Mouse (Mus musculus): ENCODE measurements around the gene Pabpc1l. TPM values are rescaled to one million over a fixed set of nuclear protein-coding genes. Genes with fewer than 3 reads are reported as not detected.
"Not testable (repeated sequence)": the region's sequence is repeated elsewhere in the genome, so short reads cannot be mapped to it uniquely, and the experiment has no call there.

The Pabpc1l gene
- polyA plus RNA-seq, 2 experiments = 0.22 TPM; not detected in 1

DNA sequence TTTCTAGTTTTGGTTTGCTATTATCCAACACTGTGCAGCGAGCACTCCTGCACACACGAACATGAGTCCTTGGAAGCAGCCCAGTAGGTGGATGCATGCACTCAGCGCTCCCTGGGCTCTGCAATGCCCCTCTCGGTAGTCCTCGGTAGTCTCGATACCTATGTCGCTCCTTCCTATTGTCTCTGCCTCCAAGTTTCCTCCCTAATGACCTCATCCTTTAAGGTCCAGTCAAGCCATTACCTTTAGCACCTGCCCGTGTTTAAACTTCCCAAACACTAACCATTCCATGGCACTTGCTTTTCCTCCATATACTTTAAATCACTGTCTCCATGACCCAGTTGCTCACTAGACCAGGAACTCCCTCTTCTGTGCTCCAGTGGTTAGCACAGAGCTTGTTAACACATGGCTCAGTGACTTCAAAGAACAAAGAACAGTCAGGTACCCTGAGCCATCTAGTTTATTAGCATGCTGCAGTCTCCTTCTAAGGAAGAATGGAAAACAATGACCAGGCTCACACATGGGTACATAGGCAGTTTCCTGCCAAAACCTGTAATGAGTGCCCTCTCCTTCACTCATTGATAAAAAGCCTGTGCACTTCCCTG is 34.5 kb downstream of the Pabpc1l start:
- 85% methylated on average over 8 of the region's 8 CpGs for WGBS (ENCODE audit: insufficient replicate concordance)
- no peaks in the 10 kb centered on the region for H3K27me3 ChIP-seq (ENCODE audit: control insufficient read depth, insufficient read depth, low read length)

DNA sequence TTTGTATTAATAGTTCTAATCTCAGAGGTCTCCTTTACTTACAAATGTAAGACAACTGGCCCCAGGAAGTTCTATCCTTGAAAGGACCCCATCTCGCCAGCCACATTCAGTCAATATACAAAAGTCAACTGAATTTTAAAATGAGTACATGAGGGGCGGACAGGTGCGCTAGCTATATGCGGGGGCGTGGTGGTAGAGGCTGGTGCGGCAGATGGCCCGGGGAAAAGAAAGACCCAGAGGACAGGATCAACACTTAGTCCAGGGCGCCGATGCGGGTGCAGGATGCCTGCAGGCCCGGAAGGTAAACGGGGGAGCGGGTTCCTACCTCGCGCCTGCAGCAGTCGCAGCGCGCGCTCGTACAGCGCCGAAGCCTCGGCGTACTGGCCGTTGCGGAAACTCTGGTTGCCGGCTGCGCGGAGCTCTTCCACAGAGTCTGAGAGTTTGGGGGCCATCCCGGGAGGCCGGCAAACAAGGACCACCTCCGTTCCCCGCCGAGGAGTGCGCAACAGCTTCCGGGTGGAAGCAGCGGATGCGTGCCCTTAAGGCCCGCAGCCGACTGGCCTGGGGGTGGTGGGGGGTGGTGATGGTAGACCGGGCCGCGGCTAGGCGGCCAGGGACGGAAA is 45.0 kb downstream of the Pabpc1l start, which contains the start of gene Stk4:
Stk4 (plus strand) TSS at position 181 of the 623 bp plus-strand sequence.
- Histone ChIP-seq H3K27me3 (ENCODE audit: control insufficient read depth, insufficient read depth, low read length) (no peaks in the 10 kb centered on the region), H3K9me3 (ENCODE audit: control insufficient read depth, low read length) (no peaks in the 10 kb centered on the region), H3K9ac (replicated peaks) (peak within 1 kb of the TSS; percentile 87), H3K4me3 (ENCODE audit: insufficient read depth in 1 of 2, low read depth in 2 of 2, low read length in 2 of 2) (peak within 1 kb of the TSS; percentile 69 to 93), H3K27ac (peak within 1 kb of the TSS; percentile 30), H3K4me2 (ENCODE audit: low read depth) (peak within 1 kb of the TSS; percentile 89), H3K4me1 (replicated peaks; ENCODE audit: control insufficient read depth in 2 of 2, insufficient read depth in 2 of 2, low read length in 1 of 2) (peaks cover 3 to 14% of the 10 kb centered on the region in 2 experiments), H3K36me3 (replicated peaks; ENCODE audit: control insufficient read depth, insufficient read depth, low read depth) (peaks cover under 1% of the 10 kb centered on the region; the same call in 1 of the 2 replicates)
- WGBS (ENCODE audit: insufficient replicate concordance) = under 1% methylated on average over 45 of the region's 45 CpGs
- TF ChIP-seq CTCF (IDR thresholded peaks at IDR 0.05; ENCODE audit: low read depth) (no peak), EP300 (IDR thresholded peaks at IDR 0.05; ENCODE audit: low read depth) (no peak)
- DNase-seq (ENCODE audit: low read depth in 3 of 3, low spot score in 3 of 3) (no peak), ATAC-seq (ENCODE audit: insufficient read depth) (peak; percentile 0; the same call in 1 of the 2 replicates)

More for the DNA sequence above, 34.5 kb downstream of the Pabpc1l start:
- H3K9ac ChIP-seq (replicated peaks) = no peak overlapping the region
- ATAC-seq (ENCODE audit: insufficient read depth) = no peak
- H3K4me2 ChIP-seq (ENCODE audit: low read depth) = no peak overlapping the region
- no peak overlapping the region for H3K27ac ChIP-seq
- no peaks in the 10 kb centered on the region for H3K4me1 ChIP-seq (replicated peaks; ENCODE audit: control insufficient read depth in 2 of 2, insufficient read depth in 2 of 2, low read length in 1 of 2)
- DNase-seq (ENCODE audit: low read depth in 3 of 3, low spot score in 3 of 3) = no peak
- peaks cover 36% of the 10 kb centered on the region for H3K36me3 ChIP-seq (replicated peaks; ENCODE audit: control insufficient read depth, insufficient read depth, low read depth)
- TF ChIP-seq EP300 (IDR thresholded peaks at IDR 0.05; ENCODE audit: low read depth) (no peak), CTCF (IDR thresholded peaks at IDR 0.05; ENCODE audit: low read depth) (no peak)
- no peaks in the 10 kb centered on the region for H3K9me3 ChIP-seq (ENCODE audit: control insufficient read depth, low read length)
- no peak overlapping the region for H3K4me3 ChIP-seq (ENCODE audit: insufficient read depth in 1 of 2, low read depth in 2 of 2, low read length in 2 of 2)

DNA sequence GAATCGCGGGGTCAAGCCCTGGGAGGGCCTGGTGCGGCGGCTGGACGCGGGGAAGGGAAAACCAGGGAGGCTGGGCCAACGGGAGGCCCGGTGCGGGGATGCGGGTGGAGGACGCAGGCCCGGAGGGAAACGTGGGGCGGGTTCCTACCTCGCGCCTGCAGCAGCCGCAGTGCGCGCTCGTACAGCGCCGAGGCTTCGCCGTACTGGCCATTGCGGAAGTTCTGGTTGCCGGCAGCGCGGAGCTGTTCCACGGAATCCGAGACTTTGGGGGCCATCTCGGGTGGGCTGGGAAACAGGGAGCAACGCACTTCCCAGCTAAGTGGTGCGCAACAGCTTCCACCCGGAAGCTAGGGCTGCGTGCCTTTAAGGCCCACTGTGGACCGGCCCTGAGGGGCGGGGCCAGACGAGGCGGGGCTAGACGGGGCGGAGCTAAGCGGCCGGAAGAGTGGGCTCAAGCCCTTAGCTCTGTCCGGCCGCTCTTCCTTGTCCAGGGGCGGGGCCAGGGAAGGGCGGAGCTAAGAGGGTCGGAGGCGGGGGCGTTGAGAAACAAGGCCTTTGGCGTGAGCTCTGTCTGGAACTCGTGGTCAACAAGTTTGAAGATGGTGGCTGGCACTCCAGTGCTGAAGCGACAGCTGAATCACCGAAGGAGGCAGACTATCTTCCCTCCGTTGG is 45.7 kb downstream of the Pabpc1l start, which contains the start of gene Tomm34:
Tomm34 (minus strand) TSS at position 405 of the 672 bp plus-strand sequence.
- DNase-seq (ENCODE audit: low read depth in 3 of 3, low spot score in 3 of 3) = peak; percentile 83 to 85 (median 84)
- Histone ChIP-seq H3K4me3 (ENCODE audit: insufficient read depth in 1 of 2, low read depth in 2 of 2, low read length in 2 of 2) (peak within 1 kb of the TSS; percentile 69 to 93), H3K9me3 (ENCODE audit: control insufficient read depth, low read length) (no peaks in the 10 kb centered on the region), H3K9ac (replicated peaks) (peak within 1 kb of the TSS; percentile 87), H3K4me1 (replicated peaks; ENCODE audit: control insufficient read depth in 2 of 2, insufficient read depth in 2 of 2, low read length in 1 of 2) (peaks cover 3 to 16% of the 10 kb centered on the region in 2 experiments), H3K27ac (peak within 1 kb of the TSS; percentile 30), H3K4me2 (ENCODE audit: low read depth) (peak within 1 kb of the TSS; percentile 89), H3K27me3 (ENCODE audit: control insufficient read depth, insufficient read depth, low read length) (no peaks in the 10 kb centered on the region), H3K36me3 (replicated peaks; ENCODE audit: control insufficient read depth, insufficient read depth, low read depth) (no peaks in the 10 kb centered on the region)
- ATAC-seq (ENCODE audit: insufficient read depth) = peak; percentile 91
- under 1% methylated on average over 55 of the region's 55 CpGs for WGBS (ENCODE audit: insufficient replicate concordance)
- TF ChIP-seq EP300 (IDR thresholded peaks at IDR 0.05; ENCODE audit: low read depth) (no peak), CTCF (IDR thresholded peaks at IDR 0.05; ENCODE audit: low read depth) (0 out of 2 replicates have a peak, but pooled peaks have one; percentile 8)

DNA sequence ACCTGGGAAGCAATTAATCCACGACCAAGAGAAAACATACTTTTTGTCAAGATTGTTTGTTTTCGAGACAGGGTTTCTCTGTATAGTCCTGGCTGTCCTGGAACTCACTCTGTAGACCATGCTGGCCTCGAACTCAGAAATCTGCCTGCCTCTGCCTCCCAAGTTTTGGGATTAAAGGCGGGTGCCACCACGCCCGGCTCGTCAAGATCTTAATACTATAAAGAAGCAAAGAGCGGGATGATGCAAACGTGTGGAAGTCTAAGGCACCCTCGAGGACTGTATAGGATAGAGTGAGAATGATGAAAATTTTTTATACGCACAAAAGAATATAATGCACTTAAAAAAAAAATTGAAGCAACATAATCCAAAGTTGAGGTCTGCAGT is 46.2 kb downstream of the Pabpc1l start:
- H3K4me2 ChIP-seq (ENCODE audit: low read depth) = peak overlapping the region; percentile 89
- 69% methylated on average over 11 of the region's 11 CpGs for WGBS (ENCODE audit: insufficient replicate concordance)
- ATAC-seq (ENCODE audit: insufficient read depth); DNase-seq (ENCODE audit: low read depth in 3 of 3, low spot score in 3 of 3); H3K27me3 ChIP-seq (ENCODE audit: control insufficient read depth, insufficient read depth, low read length); H3K36me3 ChIP-seq (replicated peaks; ENCODE audit: control insufficient read depth, insufficient read depth, low read depth); H3K9me3 ChIP-seq (ENCODE audit: control insufficient read depth, low read length): not testable (repeated sequence)
- H3K4me3 ChIP-seq (ENCODE audit: insufficient read depth in 1 of 2, low read depth in 2 of 2, low read length in 2 of 2) = peak overlapping the region; percentile 50 to 93
- H3K27ac ChIP-seq = peak overlapping the region; percentile 30; the same call in 1 of the 2 replicates
- peaks cover 3 to 17% of the 10 kb centered on the region in 2 experiments for H3K4me1 ChIP-seq (replicated peaks; ENCODE audit: control insufficient read depth in 2 of 2, insufficient read depth in 2 of 2, low read length in 1 of 2)
- H3K9ac ChIP-seq (replicated peaks) = 0 out of 2 replicates have a peak overlapping the region, but pooled peaks have one; percentile 23

DNA sequence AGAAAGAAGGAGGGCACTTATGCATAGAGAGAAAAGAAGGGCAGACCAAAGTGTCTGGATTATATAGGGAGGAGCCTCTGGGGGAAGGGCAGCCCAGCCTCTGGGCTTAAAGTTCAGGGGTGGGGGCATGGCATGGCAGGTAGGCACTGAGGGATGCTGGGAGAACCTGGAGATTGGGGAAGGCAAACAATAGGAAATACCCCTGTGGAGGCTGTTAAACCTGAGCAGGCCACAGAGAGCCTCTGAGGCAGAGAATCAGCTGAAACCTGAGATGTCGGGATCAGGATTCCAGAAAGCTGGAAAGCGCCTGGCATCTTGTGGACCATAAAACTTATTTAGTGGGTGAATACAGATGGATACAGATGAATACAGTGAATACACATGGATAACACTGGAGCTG is 46.9 kb downstream of the Pabpc1l start:
- Histone ChIP-seq H3K27me3 (ENCODE audit: control insufficient read depth, insufficient read depth, low read length) (no peaks in the 10 kb centered on the region), H3K9me3 (ENCODE audit: control insufficient read depth, low read length) (no peaks in the 10 kb centered on the region), H3K36me3 (replicated peaks; ENCODE audit: control insufficient read depth, insufficient read depth, low read depth) (no peaks in the 10 kb centered on the region), H3K4me1 (replicated peaks; ENCODE audit: control insufficient read depth in 2 of 2, insufficient read depth in 2 of 2, low read length in 1 of 2) (peaks cover 3 to 22% of the 10 kb centered on the region in 2 experiments), H3K9ac (replicated peaks) (no peak overlapping the region), H3K4me3 (ENCODE audit: insufficient read depth in 1 of 2, low read depth in 2 of 2, low read length in 2 of 2) (no peak overlapping the region), H3K27ac (no peak overlapping the region), H3K4me2 (ENCODE audit: low read depth) (no peak overlapping the region)
- no peak for TF ChIP-seq EP300 (IDR thresholded peaks at IDR 0.05; ENCODE audit: low read depth)
- no peak for TF ChIP-seq CTCF (IDR thresholded peaks at IDR 0.05; ENCODE audit: low read depth)
- 85% methylated on average over 2 of the region's 2 CpGs for WGBS (ENCODE audit: insufficient replicate concordance)
- no peak for DNase-seq (ENCODE audit: low read depth in 3 of 3, low spot score in 3 of 3)
- ATAC-seq (ENCODE audit: insufficient read depth) = no peak
